Mouse (Mus musculus) bone marrow macrophage, adult 2 months (primary cell): Measurements from ENCODE around the gene Aldh1a3. TPM values are rescaled to one million over a fixed set of nuclear protein-coding genes. Genes with fewer than 3 reads are reported as not detected.

Source experiments
- H3K27ac ChIP-seq: 2 replicates; pipeline ENCODE4 v1.5.1; 2012; ENCODE audit warnings: low read depth, low read length; ENCODE audit not compliant: insufficient read depth
- H3K4me1 ChIP-seq: 2 replicates; pipeline ENCODE4 v1.6.1; 2012; ENCODE audit warnings: low read length; ENCODE audit not compliant: control insufficient read depth, insufficient read depth
- H3K4me3 ChIP-seq: 2 replicates; pipeline ENCODE4 v1.5.1; 2012; ENCODE audit warnings: mild to moderate bottlenecking, low read length, moderate library complexity; ENCODE audit not compliant: insufficient read depth
- CTCF ChIP-seq: IDR thresholded peaks from 2 replicates; pipeline ENCODE4 v1.5.1; 2012; ENCODE audit warnings: low read depth, mild to moderate bottlenecking, low read length, moderate library complexity
- POLR2A ChIP-seq: IDR thresholded peaks from 2 replicates; pipeline ENCODE4 v1.6.1; 2012; ENCODE audit warnings: mild to moderate bottlenecking, low read depth, low read length, borderline replicate concordance
- polyA plus RNA-seq: library from polyadenylated mRNA; stranded (reverse); fragments of >200 nt; gene quantifications from 2 replicates; pipeline ENCODE4 v1.2.4, GENCODE M21; 2012; ENCODE audit not compliant: missing spikeins, insufficient read depth, insufficient read length

Aldh1a3 gene
- polyA plus RNA-seq, 1 experiment, result 0.36 TPM

DNA sequence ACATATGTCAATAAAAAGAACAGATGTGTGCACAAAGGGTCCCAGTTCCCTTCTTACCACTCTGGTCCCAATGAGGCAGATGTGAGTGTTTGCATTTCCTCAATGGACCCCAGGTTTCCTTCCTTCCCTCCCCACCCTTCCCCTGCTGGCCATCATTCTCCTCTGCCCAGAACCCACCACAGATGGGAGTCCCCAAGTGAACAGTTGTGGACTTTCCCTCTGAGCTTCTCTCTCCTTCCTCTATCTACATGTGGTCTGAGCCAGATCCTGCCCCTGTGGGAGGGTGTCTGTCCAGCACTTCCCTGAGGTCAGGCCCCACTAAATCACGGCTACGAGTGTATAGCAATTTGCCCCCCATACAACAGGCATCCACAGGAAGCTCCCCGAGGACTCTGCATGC, 72.4 kb downstream of the Aldh1a3 start:
- Histone ChIP-seq H3K4me3 (no peak overlapping the region), H3K27ac (no peak overlapping the region), H3K4me1 (peaks cover 31% of the 10 kb centered on the region)
- TF ChIP-seq POLR2A, result no peak
- no peak for TF ChIP-seq CTCF

DNA sequence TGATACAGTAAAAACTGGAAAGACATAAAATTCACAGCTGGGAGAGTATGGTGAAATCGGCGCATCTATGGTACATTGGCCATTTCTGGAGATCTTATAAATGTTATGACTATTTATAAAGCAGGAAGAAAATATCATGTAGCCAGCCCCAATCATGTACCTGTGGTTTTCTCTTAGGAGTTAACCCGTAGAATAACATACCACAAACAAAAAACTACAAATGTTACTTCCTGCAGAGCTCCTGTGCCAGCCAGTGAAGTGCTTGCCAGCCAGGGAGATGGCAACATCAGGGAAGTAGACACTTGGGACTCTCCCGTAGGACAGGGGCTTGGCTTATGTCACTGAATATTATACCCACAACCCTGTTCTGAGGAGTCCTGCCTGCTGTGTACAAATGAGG, 76.2 kb downstream of the Aldh1a3 start:
- no peak overlapping the region for H3K4me3 ChIP-seq
- TF ChIP-seq CTCF (no peak), POLR2A (no peak)
- H3K27ac ChIP-seq, result no peak overlapping the region
- H3K4me1 ChIP-seq, result peaks cover 20% of the 10 kb centered on the region

DNA sequence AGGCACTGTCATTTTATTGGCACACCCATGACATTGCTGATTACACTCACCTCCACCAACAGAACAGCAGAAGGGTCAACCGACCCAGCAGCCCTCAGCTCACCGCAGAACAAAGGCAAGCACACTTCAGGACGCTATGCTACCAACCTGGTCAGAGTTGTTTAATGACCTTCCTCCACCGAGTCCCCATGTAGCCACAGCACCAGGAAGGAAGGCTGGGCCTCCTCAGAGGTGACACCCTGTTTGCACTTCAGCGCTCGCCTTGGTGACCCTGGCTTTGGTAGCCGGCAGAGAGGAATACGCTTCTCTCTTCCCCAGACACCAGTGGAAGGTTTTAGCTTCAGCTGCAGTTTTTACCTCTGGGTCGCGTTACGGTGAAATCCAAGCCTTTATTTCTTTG, 77.6 kb downstream of the Aldh1a3 start:
- no peak overlapping the region for H3K4me3 ChIP-seq
- TF ChIP-seq CTCF, result no peak
- TF ChIP-seq POLR2A, result no peak
- H3K27ac ChIP-seq, result no peak overlapping the region
- H3K4me1 ChIP-seq, result peaks cover 6% of the 10 kb centered on the region

DNA sequence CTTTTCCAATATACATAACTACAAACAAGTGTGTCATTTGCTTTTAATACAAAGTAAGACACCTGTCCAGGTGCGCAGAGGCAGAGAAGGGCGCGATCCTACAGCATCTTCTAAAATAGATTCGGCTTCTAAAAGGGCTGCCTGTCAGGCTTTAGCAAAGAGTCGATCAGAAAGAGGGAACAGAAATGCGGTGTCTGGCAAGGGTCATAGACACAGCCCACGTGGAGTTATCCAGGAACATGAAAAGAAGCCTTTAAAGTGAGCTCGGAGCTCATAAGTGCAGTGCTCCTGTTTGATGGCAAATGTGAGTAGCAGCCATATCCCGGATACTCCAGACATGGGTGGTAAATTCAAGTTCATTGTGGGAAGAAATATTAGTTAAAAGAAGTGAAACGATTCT, 78.7 kb downstream of the Aldh1a3 start:
- no peak overlapping the region for H3K4me3 ChIP-seq
- H3K27ac ChIP-seq, result no peak overlapping the region
- TF ChIP-seq POLR2A (no peak), CTCF (no peak)
- peaks cover 2% of the 10 kb centered on the region; the same call in 1 of the 2 replicates for H3K4me1 ChIP-seq

DNA sequence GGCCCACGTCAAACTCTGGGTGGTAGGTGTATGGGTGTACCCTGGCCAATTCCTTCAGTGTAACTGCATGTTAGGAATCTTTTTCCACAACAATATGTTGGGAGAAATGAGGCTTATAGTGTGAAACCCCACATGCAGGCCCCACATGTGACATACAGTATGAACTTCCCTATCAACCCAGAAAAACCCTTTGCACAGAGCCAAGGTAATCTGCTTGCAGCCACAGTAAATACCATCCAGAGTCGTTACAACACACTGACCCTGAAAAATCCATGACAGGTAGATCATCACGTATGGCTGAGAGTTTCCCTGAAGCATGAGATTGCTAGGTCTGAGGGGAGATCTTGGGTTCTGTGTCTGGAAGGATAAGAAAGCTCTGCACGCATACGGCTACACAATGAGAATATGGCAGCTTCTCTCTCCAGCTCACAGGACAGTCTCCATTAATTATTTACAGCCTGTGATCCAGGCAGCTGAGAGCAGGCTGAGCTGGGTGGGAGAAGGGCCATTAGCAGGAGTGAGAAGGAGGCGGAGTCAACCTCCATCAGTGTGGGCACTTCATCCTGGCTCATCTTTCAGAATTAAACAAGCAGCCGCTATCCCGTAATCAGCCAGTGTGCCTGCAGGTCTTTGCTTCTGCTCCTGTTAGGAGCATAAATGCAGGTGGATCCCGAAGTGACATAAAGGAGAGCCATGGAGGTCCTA, 80.2 kb downstream of the Aldh1a3 start:
- no peak overlapping the region for H3K27ac ChIP-seq
- no peak overlapping the region for H3K4me3 ChIP-seq
- TF ChIP-seq POLR2A (no peak), CTCF (no peak)
- peaks cover 2% of the 10 kb centered on the region; the same call in 1 of the 2 replicates for H3K4me1 ChIP-seq

DNA sequence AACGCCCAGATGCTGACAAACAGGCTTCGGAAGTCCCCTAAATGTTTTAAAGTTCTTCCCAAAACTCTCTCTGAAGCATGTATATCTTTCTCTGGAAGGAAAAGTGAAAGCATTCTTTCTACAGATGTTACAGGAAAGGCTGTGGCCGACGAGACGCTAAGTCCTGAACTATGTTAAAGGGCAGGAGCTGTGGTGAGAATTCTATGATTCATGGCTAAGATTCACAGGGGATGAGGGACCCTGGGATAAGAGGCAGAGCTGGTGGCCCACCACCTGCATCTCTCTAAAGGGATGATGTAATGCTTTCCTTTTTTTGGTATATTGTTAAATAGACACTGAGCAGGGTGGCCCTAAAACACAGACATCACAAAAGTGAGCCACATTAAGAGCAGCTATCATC, 84.0 kb downstream of the Aldh1a3 start:
- Histone ChIP-seq H3K4me1 (peaks cover 2% of the 10 kb centered on the region; the same call in 1 of the 2 replicates), H3K27ac (no peak overlapping the region), H3K4me3 (no peak overlapping the region)
- no peak for TF ChIP-seq POLR2A
- TF ChIP-seq CTCF, result no peak

DNA sequence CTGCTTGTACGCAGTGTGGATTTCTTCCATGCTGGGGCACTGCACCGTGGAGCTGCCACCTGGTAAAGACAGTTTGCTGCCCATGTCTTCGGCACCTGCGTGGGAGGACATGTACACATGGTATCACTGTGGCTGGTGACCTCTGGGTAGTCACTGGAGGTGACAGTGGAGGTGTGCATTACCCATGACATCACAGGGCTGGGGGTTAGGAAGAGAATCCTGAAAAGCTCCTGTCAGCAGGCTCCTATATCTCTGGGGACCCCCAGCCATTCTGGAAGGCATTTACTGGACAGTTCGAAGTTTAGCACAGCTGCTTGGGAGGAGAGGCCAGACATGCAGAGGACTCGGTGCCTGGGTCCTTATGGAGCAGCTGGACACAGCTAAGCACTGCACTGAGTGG, 84.5 kb downstream of the Aldh1a3 start:
- Histone ChIP-seq H3K27ac (no peak overlapping the region), H3K4me1 (peaks cover 2% of the 10 kb centered on the region; the same call in 1 of the 2 replicates), H3K4me3 (no peak overlapping the region)
- no peak for TF ChIP-seq POLR2A
- no peak for TF ChIP-seq CTCF

DNA sequence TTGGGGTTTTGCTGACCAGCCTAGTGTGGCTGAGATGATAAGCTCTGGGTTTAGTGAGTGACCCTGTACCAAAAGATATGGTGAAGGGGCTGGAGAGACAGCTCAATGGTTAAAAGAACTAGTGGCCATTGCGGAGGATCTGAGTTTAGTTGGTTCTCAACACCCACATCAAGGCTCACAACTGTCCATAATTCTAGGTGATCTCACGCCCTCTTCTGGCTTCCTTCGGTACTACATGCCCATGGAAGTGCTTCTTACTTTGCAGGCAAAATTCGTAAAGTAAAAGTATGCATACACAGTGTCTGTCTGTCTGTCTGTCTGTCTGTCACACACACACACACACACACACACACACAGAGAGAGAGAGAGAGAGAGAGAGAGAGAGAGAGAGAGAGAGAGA, 85.0 kb downstream of the Aldh1a3 start:
- no peak overlapping the region for H3K27ac ChIP-seq
- peaks cover 2% of the 10 kb centered on the region; the same call in 1 of the 2 replicates for H3K4me1 ChIP-seq
- H3K4me3 ChIP-seq, result no peak overlapping the region
- TF ChIP-seq POLR2A (no peak), CTCF (no peak)

Other genes starting within 250 kb of the Aldh1a3 start
- not detected in 2 replicates for gene Gm10974, start 61.6 kb downstream of the Aldh1a3 start, polyA plus RNA-seq
- gene Lrrk1, start 39.2 kb downstream of the Aldh1a3 start, polyA plus RNA-seq, result 21.1 and 24.6 TPM in 2 replicates